Mouse (Mus musculus) hindbrain, embryonic 11.5 days (tissue): ENCODE data around the gene Gm1043. TPM values are rescaled to one million over a fixed set of nuclear protein-coding genes. Genes with fewer than 3 reads are reported as not detected.

Source experiments
- ATAC-seq: fragments of 200-750 bp; cut with Nextera tagmentation; 2 replicates; pipeline ENCODE4 v1.8.0; 2017; ENCODE audit warnings: mild to moderate bottlenecking, moderate TSS enrichment, moderate library complexity; ENCODE audit not compliant: low FRiP score
- DNase-seq: peaks from one replicate; pipeline ENCODE4 v3.0.0-alpha.2; 2015; ENCODE audit warnings: low spot score
- H3K27ac ChIP-seq: fragments of 300-500 bp; sonication (generic); 2 replicates; pipeline ENCODE4 v1.5.1; 2014; ENCODE audit warnings: mild to moderate bottlenecking, low read depth, low read length
- H3K27me3 ChIP-seq: fragments of 300-500 bp; sonication (generic); 2 replicates; pipeline ENCODE4 v1.6.1; 2014; ENCODE audit warnings: mild to moderate bottlenecking, low read length, moderate library complexity, mixed read lengths; ENCODE audit not compliant: control insufficient read depth, insufficient read depth
- H3K36me3 ChIP-seq: fragments of 300-500 bp; sonication (generic); 2 replicates; pipeline ENCODE4 v1.6.1; 2014; ENCODE audit warnings: mild to moderate bottlenecking, low read length, moderate library complexity, mixed read lengths; ENCODE audit not compliant: control insufficient read depth, insufficient read depth
- H3K4me1 ChIP-seq: fragments of 300-500 bp; sonication (generic); replicated peaks from 2 replicates; pipeline ENCODE4 v1.6.1; 2014; ENCODE audit warnings: low read length, mixed read lengths; ENCODE audit not compliant: control insufficient read depth, insufficient read depth
- H3K4me2 ChIP-seq: fragments of 300-500 bp; sonication (generic); replicated peaks from 2 replicates; pipeline ENCODE4 v1.6.1; 2014; ENCODE audit warnings: mild to moderate bottlenecking, low read depth, low read length
- H3K4me3 ChIP-seq: fragments of 300-500 bp; sonication (generic); 2 replicates; pipeline ENCODE4 v1.5.1; 2014; ENCODE audit warnings: low read depth, low read length
- H3K9ac ChIP-seq: fragments of 300-500 bp; sonication (generic); 2 replicates; pipeline ENCODE4 v1.6.1; 2014; ENCODE audit warnings: low read depth, low read length
- H3K9me3 ChIP-seq: fragments of 300-500 bp; sonication (generic); 2 replicates; pipeline ENCODE4 v1.6.1; 2016; ENCODE audit warnings: low read length; ENCODE audit not compliant: control insufficient read depth
- WGBS: fragments of 180-500 bp; shearing (Covaris S2); extraction: QIAGEN DNeasy Blood & Tissue Kit; methylation state at CpG from one replicate; pipeline ENCODE4 v1.1.7; 2014; 5-methylcytosine and 5-hydroxymethylcytosine counted together
- polyA plus RNA-seq: library from polyadenylated mRNA; unstranded; fragments of >200 nt; fragmentation: Nextera tagmentation; extraction: Ambion mirVana; gene quantifications from 2 replicates; pipeline ENCODE4 v1.2.1, GENCODE M21; 2014

The Gm1043 gene
- polyA plus RNA-seq, 1 experiment from 2014 or later = 0.09 TPM

DNA sequence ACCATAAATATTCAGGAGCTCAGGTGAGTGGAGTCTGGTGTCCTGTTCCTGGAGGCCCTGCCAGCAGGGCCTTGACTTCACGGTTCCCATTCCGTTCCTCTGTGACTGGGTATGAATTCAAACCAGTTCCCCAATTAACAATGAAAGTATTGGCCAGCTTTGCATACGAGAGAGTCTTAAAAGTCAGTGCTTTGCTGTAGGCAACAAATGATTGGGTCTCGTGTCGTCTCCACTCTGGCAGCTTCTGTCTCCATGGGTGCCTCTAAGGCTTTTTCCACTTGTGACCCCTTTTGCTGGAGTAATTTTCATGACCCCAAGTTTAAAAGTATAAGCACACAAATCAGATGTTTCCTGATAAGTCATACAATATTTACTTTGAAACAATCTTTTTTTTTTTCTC, 4.6 kb upstream of the Gm1043 start:
- Histone ChIP-seq H3K27me3 (no peaks in the 10 kb centered on the region), H3K9me3 (no peaks in the 10 kb centered on the region), H3K4me3 (no peak overlapping the region), H3K27ac (no peak overlapping the region), H3K4me2 (no peak overlapping the region), H3K9ac (no peak overlapping the region), H3K36me3 (no peaks in the 10 kb centered on the region), H3K4me1 (no peaks in the 10 kb centered on the region)
- WGBS = 81% methylated on average over 5 of the region's 5 CpGs
- no peak for ATAC-seq
- no peak for DNase-seq

DNA sequence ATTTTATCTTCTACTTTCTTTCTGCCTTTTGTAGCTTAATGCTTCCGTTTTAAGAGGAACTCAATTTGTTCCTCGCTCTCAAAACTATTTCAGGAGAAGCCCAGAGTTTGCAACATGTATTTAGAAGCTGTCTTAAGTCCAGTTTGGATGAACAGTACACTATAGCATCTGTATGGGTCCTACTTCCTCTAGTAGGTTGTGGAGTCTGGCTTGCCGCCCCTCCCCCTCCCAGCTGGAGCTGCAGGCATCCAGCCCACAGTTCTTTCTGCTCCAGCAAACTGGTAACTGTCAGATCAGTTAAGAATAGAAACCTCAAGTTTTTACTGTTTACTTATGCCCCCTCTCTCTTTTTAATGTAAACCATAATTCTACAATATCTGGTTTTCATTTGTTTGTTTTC, 2.8 kb upstream of the Gm1043 start:
- WGBS = 18% methylated on average over 3 of the region's 3 CpGs
- H3K4me3 ChIP-seq = no peak overlapping the region
- no peak for ATAC-seq
- H3K27ac ChIP-seq = no peak overlapping the region
- DNase-seq = peak; percentile 45
- no peaks in the 10 kb centered on the region for H3K27me3 ChIP-seq
- H3K4me1 ChIP-seq = no peaks in the 10 kb centered on the region
- no peaks in the 10 kb centered on the region for H3K36me3 ChIP-seq
- no peaks in the 10 kb centered on the region for H3K9me3 ChIP-seq
- no peak overlapping the region for H3K4me2 ChIP-seq
- H3K9ac ChIP-seq = no peak overlapping the region

GRCm38 (mm10) chr5:37083209-37083770, 1.9 kb upstream of the Gm1043 start:
- H3K9ac ChIP-seq = no peak overlapping the region
- ATAC-seq (no peak), DNase-seq (no peak)
- WGBS = 70% methylated on average over 7 of the region's 7 CpGs
- no peak overlapping the region for H3K4me3 ChIP-seq
- H3K27me3 ChIP-seq = no peaks in the 10 kb centered on the region
- H3K4me2 ChIP-seq = no peak overlapping the region
- H3K4me1 ChIP-seq = no peaks in the 10 kb centered on the region
- H3K27ac ChIP-seq = no peak overlapping the region
- H3K36me3 ChIP-seq = no peaks in the 10 kb centered on the region
- H3K9me3 ChIP-seq = no peaks in the 10 kb centered on the region

DNA sequence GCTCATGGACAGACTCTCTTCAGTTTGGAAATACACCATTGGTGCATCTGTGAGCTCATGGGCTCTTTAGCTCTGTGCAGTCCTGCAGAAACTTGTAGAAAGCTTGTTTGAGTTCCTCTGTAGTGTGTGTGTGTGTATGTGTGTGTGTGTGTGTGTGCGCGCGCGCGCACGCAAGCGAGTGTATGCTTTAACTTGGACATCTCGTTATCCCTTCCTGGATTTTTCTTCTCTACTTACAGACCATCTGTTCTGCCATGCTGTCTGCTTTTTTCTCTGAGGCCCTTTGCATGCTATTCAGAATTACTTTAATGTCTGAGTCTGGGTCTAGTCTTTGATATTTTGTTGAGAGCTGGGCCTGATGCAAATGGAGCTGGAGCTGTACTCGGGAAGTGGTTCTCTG, 1.3 kb upstream of the Gm1043 start:
- Histone ChIP-seq H3K4me3 (no peak overlapping the region), H3K36me3 (no peaks in the 10 kb centered on the region), H3K27me3 (no peaks in the 10 kb centered on the region), H3K9ac (no peak overlapping the region), H3K4me1 (no peaks in the 10 kb centered on the region), H3K27ac (no peak overlapping the region), H3K9me3 (no peaks in the 10 kb centered on the region), H3K4me2 (no peak overlapping the region)
- 94% methylated on average over 9 of the region's 9 CpGs for WGBS
- ATAC-seq (no peak), DNase-seq (no peak)

- H3K4me3 ChIP-seq = no peak overlapping the region
- no peaks in the 10 kb centered on the region for H3K36me3 ChIP-seq
- H3K27me3 ChIP-seq = peaks cover 15% of the 10 kb centered on the region
- H3K9ac ChIP-seq = no peak overlapping the region
- H3K4me2 ChIP-seq = no peak overlapping the region
- no peaks in the 10 kb centered on the region for H3K4me1 ChIP-seq
- DNase-seq (no peak), ATAC-seq (no peak)
- no peak overlapping the region for H3K27ac ChIP-seq
- whole genome bisulfite sequencing = 81% methylated on average over 3 of the region's 3 CpGs
- no peaks in the 10 kb centered on the region for H3K9me3 ChIP-seq
Observed at GRCm38 (mm10) chr5:37085918-37086317, 748 bp downstream of the Gm1043 start.

DNA sequence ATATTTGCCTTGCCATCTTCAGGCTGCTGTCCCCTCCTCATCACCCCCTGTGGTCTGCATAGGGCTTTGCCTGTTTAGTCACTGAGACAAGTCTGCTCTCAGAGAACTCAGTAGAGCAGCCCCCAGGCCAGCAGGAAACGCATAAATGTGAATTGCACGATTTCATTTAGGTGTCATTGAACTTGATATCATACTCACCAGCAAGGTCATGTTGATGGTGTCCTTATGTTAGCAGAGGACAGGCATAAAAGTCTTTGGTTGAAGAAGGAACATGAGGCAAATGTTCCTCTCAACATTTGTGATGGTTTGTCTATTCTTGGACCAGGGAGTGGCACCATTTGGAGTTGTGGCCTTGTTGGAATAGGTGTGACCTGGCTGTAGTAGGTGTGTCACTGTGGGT, 2.6 kb downstream of the Gm1043 start:
- Histone ChIP-seq H3K4me1 (no peaks in the 10 kb centered on the region), H3K36me3 (no peaks in the 10 kb centered on the region), H3K4me2 (no peak overlapping the region), H3K27me3 (peaks cover 27% of the 10 kb centered on the region), H3K9ac (no peak overlapping the region), H3K4me3 (no peak overlapping the region), H3K9me3 (no peaks in the 10 kb centered on the region), H3K27ac (no peak overlapping the region)
- DNase-seq = no peak
- WGBS = 48% methylated on average over 2 of the region's 2 CpGs
- no peak for ATAC-seq

- peaks cover 28% of the 10 kb centered on the region for H3K27me3 ChIP-seq
- ATAC-seq = no peak
- WGBS = 45% methylated on average over 1 of the region's 1 CpGs
- DNase-seq = no peak
- no peaks in the 10 kb centered on the region for H3K9me3 ChIP-seq
- no peak overlapping the region for H3K4me3 ChIP-seq
- no peak overlapping the region for H3K9ac ChIP-seq
- no peak overlapping the region for H3K4me2 ChIP-seq
- no peaks in the 10 kb centered on the region for H3K4me1 ChIP-seq
- H3K27ac ChIP-seq = no peak overlapping the region
- H3K36me3 ChIP-seq = no peaks in the 10 kb centered on the region
Observed at GRCm38 (mm10) chr5:37088342-37089108, 3.4 kb downstream of the Gm1043 start.

- Histone ChIP-seq H3K9ac (peak overlapping the region; percentile 56), H3K27me3 (peaks cover 28% of the 10 kb centered on the region), H3K36me3 (no peaks in the 10 kb centered on the region), H3K4me1 (no peaks in the 10 kb centered on the region), H3K4me2 (peak overlapping the region; percentile 87), H3K27ac (no peak overlapping the region), H3K9me3 (no peaks in the 10 kb centered on the region), H3K4me3 (peak overlapping the region; percentile 38)
- WGBS = under 1% methylated on average over 47 of the region's 47 CpGs
- ATAC-seq (peak; percentile 60; the same call in 1 of the 2 replicates), DNase-seq (peak; percentile 73)
Observed at GRCm38 (mm10) chr5:37091171-37091628, 6.0 kb downstream of the Gm1043 start.

- WGBS = 93% methylated on average over 5 of the region's 5 CpGs
Observed at GRCm38 (mm10) chr5:37094941-37095340, 9.8 kb downstream of the Gm1043 start.

More at GRCm38 (mm10) chr5:37094941-37095340, 9.8 kb downstream of the Gm1043 start:
- Histone ChIP-seq H3K27me3 (peaks cover 23% of the 10 kb centered on the region), H3K9me3 (no peaks in the 10 kb centered on the region), H3K36me3 (no peaks in the 10 kb centered on the region), H3K27ac (no peak overlapping the region), H3K4me2 (no peak overlapping the region), H3K4me1 (no peaks in the 10 kb centered on the region), H3K4me3 (no peak overlapping the region), H3K9ac (no peak overlapping the region)
- DNase-seq = no peak
- ATAC-seq = no peak
